Mouse (Mus musculus): ENCODE measurements at regions not wholly inside any gene's neighbourhood (a gene's known extent, or its start where the extent isn't known, plus 50 kb on each side); places are given as distances from the start of the nearest gene placed in this dataset.
"Not testable (repeated sequence)": the region's sequence is repeated elsewhere in the genome, so short reads cannot be mapped to it uniquely, and the experiment has no call there.

DNA sequence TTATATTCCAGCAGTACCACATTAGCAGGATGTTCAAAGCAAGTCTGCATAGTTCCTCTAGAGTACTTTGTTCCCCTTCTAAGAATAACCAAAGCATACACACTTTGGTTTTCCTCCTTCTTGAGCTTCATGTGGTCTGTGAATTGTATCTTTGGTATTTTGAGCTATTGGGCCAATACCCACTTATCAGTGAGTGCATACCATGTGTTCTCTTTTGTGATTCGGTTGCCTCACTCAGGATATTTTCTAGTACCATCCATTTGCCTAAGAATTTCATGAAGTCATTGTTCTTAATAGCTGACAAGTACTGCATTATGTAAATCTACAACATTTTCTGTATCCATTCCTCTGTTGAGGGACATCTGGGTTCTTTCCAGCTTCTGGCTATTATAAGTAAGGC lies 535.3 kb upstream of the N6amt1 start:
- not testable (repeated sequence) for TF ChIP-seq CTCF (IDR thresholded peaks at IDR 0.05; ENCODE audit: borderline replicate concordance, extremely low read depth, insufficient read depth, insufficient read length); POLR2A (IDR thresholded peaks at IDR 0.05; ENCODE audit: borderline replicate concordance, extremely low read depth, insufficient read depth, insufficient read length, poor library complexity, severe bottlenecking)

Data from brain, embryonic 14.5 days (tissue).